44 mouse cellular contexts compared by ENCODE assay signal in the genomic region with DNA sequence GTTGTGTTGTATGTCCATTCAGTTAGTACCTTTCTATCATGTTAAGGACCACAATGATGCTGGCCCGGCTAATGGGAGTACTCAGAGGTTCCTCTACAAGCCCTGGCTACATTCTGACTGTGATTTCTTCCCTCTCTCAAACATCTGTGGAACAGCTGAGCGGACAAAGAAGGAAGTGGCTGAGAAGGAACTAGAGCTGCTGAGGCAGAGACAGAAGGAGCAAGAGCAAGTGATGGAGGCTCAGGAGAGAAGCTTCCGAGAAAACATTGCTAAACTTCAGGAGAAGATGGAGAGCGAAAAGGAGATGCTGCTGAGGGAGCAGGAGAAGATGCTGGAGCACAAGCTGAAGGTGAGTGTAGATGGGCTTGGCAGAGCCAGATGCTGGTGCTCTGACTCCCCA. TPM values are rescaled to one million over a fixed set of nuclear protein-coding genes. Genes with fewer than 3 reads are reported as not detected.
"Had no signal": no experiment of that assay in that cellular context is flagged by ENCODE, and none has a peak within 500 bp of the region (broad histone marks: within the 10 kb centered on the region; RNA-seq: fewer than 3 reads in every experiment).

No protein-coding gene starts in this region.

- H3K36me3 ChIP-seq: limb, embryonic 12.5 days; limb, embryonic 15.5 days; liver, embryonic 12.5 days; liver, embryonic 13.5 days; liver, embryonic 15.5 days; lung, embryonic 15.5 days; midbrain, embryonic 10.5 days; midbrain, embryonic 12.5 days; midbrain, embryonic 13.5 days; midbrain, embryonic 15.5 days had no signal

- H3K9me3 ChIP-seq: limb, embryonic 12.5 days; limb, embryonic 15.5 days; liver, embryonic 12.5 days; liver, embryonic 13.5 days; liver, embryonic 15.5 days; lung, embryonic 15.5 days; megakaryocyte, embryonic 14.5 days; midbrain, embryonic 10.5 days; midbrain, embryonic 12.5 days; midbrain, embryonic 13.5 days; midbrain, embryonic 15.5 days had no signal

- H3K9ac ChIP-seq: limb, embryonic 12.5 days; limb, embryonic 15.5 days; liver, embryonic 12.5 days; liver, embryonic 13.5 days; liver, embryonic 14.5 days; liver, embryonic 15.5 days; liver, postnatal 0 days; lung, embryonic 14.5 days; lung, embryonic 15.5 days; midbrain, embryonic 12.5 days; midbrain, embryonic 13.5 days; midbrain, embryonic 15.5 days had no signal

- DNase-seq: left cerebral cortex, postnatal 4 days; liver; liver, embryonic 13.5 days; liver, postnatal 0 days; lung, adult 18-20 months; lung, adult 2 months; lung, embryonic 14.5 days; lung, postnatal 10 days; lung, postnatal 14 days; lung, postnatal 36 days; lung, postnatal 4 days; midbrain, embryonic 14.5 days had no signal

- H3K27ac ChIP-seq: left cerebral cortex, adult 2 months; limb, embryonic 12.5 days; limb, embryonic 15.5 days; liver, embryonic 12.5 days; liver, embryonic 13.5 days; liver, embryonic 14.5 days; liver, embryonic 15.5 days; lung, embryonic 15.5 days; macrophage; midbrain, embryonic 10.5 days; midbrain, embryonic 12.5 days; midbrain, embryonic 13.5 days; midbrain, embryonic 15.5 days had no signal

- H3K4me1 ChIP-seq: limb, embryonic 12.5 days; limb, embryonic 15.5 days; liver, embryonic 12.5 days; liver, embryonic 13.5 days; liver, embryonic 15.5 days; lung, embryonic 15.5 days; megakaryocyte, embryonic 14.5 days; midbrain, embryonic 10.5 days; midbrain, embryonic 12.5 days; midbrain, embryonic 13.5 days; midbrain, embryonic 15.5 days had no signal

- ATAC-seq: liver, embryonic 12.5 days; liver, postnatal 0 days; lung, postnatal 0 days; midbrain, embryonic 13.5 days; midbrain, embryonic 15.5 days; midbrain, embryonic 16.5 days had no signal

- H3K27me3 ChIP-seq: limb, embryonic 12.5 days; limb, embryonic 15.5 days; liver, embryonic 12.5 days; liver, embryonic 13.5 days; liver, embryonic 15.5 days; lung, embryonic 15.5 days; megakaryocyte, embryonic 14.5 days; midbrain, embryonic 12.5 days; midbrain, embryonic 13.5 days; midbrain, embryonic 15.5 days had no signal

- H3K4me2 ChIP-seq: limb, embryonic 12.5 days; limb, embryonic 15.5 days; liver, embryonic 11.5 days; liver, embryonic 12.5 days; liver, embryonic 13.5 days; liver, embryonic 15.5 days; lung, embryonic 14.5 days; lung, embryonic 15.5 days; midbrain, embryonic 11.5 days; midbrain, embryonic 12.5 days; midbrain, embryonic 13.5 days; midbrain, embryonic 15.5 days had no signal

- H3K4me3 ChIP-seq: left cerebral cortex, adult 2 months; limb, embryonic 12.5 days; limb, embryonic 15.5 days; liver, embryonic 12.5 days; liver, embryonic 13.5 days; liver, embryonic 15.5 days; lung, embryonic 15.5 days; megakaryocyte, embryonic 14.5 days; midbrain, embryonic 10.5 days; midbrain, embryonic 12.5 days; midbrain, embryonic 13.5 days; midbrain, embryonic 15.5 days; myocyte had no signal

RNA-seq across cellular contexts. Expression of a gene that starts 23.9 kb away (rescaled TPM):
- total RNA-seq: left cerebral cortex, adult 18-20 months; left cerebral cortex, adult 2 months; left cerebral cortex, adult 8-10 months; left cerebral cortex, postnatal 10 days; left cerebral cortex, postnatal 14 days; left cerebral cortex, postnatal 25 days; left cerebral cortex, postnatal 36 days; left cerebral cortex, postnatal 4 days; megakaryocyte progenitor cell, adult 5-6 weeks; megakaryocyte-erythroid progenitor cell, adult 5-6 weeks; midbrain, postnatal 0 days; monocyte, adult 5-6 weeks had no signal
- polyA plus RNA-seq: limb, embryonic 11.5 days; limb, embryonic 12.5 days; limb, embryonic 14.5 days; limb, embryonic 15.5 days; liver, embryonic 11.5 days; liver, embryonic 12.5 days; liver, embryonic 13.5 days; liver, embryonic 16.5 days; lung, embryonic 14.5 days; lung, embryonic 15.5 days; midbrain, embryonic 10.5 days; midbrain, embryonic 11.5 days; midbrain, embryonic 12.5 days; midbrain, embryonic 13.5 days; midbrain, embryonic 14.5 days; midbrain, embryonic 15.5 days; midbrain, embryonic 16.5 days; midbrain, postnatal 0 days; neural tube, embryonic 11.5 days had no signal

RNA-seq across cellular contexts. Expression of a gene that starts 49.7 kb away (rescaled TPM):
- polyA plus RNA-seq: midbrain, embryonic 11.5 days had no signal
